Mouse (Mus musculus): ENCODE measurements around the gene Zfp346. TPM values are rescaled to one million over a fixed set of nuclear protein-coding genes. Genes with fewer than 3 reads are reported as not detected.
A peak's percentile ranks its signal among the peaks of the same experiment; 100 is the strongest.

The Zfp346 gene
- polyA plus RNA-seq, 1 experiment from 2014 or later: 24.5 TPM

GRCm38 (mm10) chr13:55114375-55114774 is 9.3 kb downstream of the Zfp346 start:
- no peak overlapping the region for H3K4me3 ChIP-seq (ENCODE audit: low read depth, low read length)
- H3K4me1 ChIP-seq (ENCODE audit: control insufficient read depth, insufficient read depth, low read length): no peaks in the 10 kb centered on the region
- no peak overlapping the region for H3K9ac ChIP-seq (ENCODE audit: low read length)
- H3K4me2 ChIP-seq (ENCODE audit: low read depth, severe bottlenecking): no peak overlapping the region
- no peaks in the 10 kb centered on the region for H3K9me3 ChIP-seq (ENCODE audit: control insufficient read depth, low read length)
- 86% methylated on average over 6 of the region's 6 CpGs for WGBS
- H3K36me3 ChIP-seq (ENCODE audit: control insufficient read depth, insufficient read depth, low read length): peaks cover 10% of the 10 kb centered on the region; the same call in 1 of the 2 replicates
- DNase-seq (ENCODE audit: low spot score) (no peak), ATAC-seq (ENCODE audit: insufficient number of reproducible peaks, low FRiP score, low TSS enrichment, low read depth) (no peak)
- no peaks in the 10 kb centered on the region for H3K27me3 ChIP-seq (ENCODE audit: control insufficient read depth, insufficient read depth, low read length)
- H3K27ac ChIP-seq (replicated peaks; ENCODE audit: low read depth, low read length): no peak overlapping the region

- Histone ChIP-seq H3K4me3 (ENCODE audit: low read depth, low read length) (no peak overlapping the region), H3K4me2 (ENCODE audit: low read depth, severe bottlenecking) (no peak overlapping the region), H3K4me1 (ENCODE audit: control insufficient read depth, insufficient read depth, low read length) (no peaks in the 10 kb centered on the region), H3K36me3 (ENCODE audit: control insufficient read depth, insufficient read depth, low read length) (peaks cover 7% of the 10 kb centered on the region; the same call in 1 of the 2 replicates), H3K9ac (ENCODE audit: low read length) (no peak overlapping the region), H3K27me3 (ENCODE audit: control insufficient read depth, insufficient read depth, low read length) (no peaks in the 10 kb centered on the region), H3K9me3 (ENCODE audit: control insufficient read depth, low read length) (no peaks in the 10 kb centered on the region), H3K27ac (replicated peaks; ENCODE audit: low read depth, low read length) (no peak overlapping the region)
- ATAC-seq (ENCODE audit: insufficient number of reproducible peaks, low FRiP score, low TSS enrichment, low read depth) (no peak), DNase-seq (ENCODE audit: low spot score) (no peak)
- WGBS: 92% methylated on average over 6 of the region's 6 CpGs
Measured at GRCm38 (mm10) chr13:55124903-55125302, 19.8 kb downstream of the Zfp346 start.

GRCm38 (mm10) chr13:55133448-55133847 is 28.3 kb downstream of the Zfp346 start, which contains the start of gene Gm17617:
Gene Gm17617 (minus strand): TSS chr13:55133548.
- WGBS: 96% methylated on average over 2 of the region's 2 CpGs
- H3K4me1 ChIP-seq (ENCODE audit: control insufficient read depth, insufficient read depth, low read length): no peaks in the 10 kb centered on the region
- H3K4me2 ChIP-seq (ENCODE audit: low read depth, severe bottlenecking): no peak within 1 kb of the TSS
- no peak within 1 kb of the TSS for H3K9ac ChIP-seq (ENCODE audit: low read length)
- no peaks in the 10 kb centered on the region for H3K9me3 ChIP-seq (ENCODE audit: control insufficient read depth, low read length)
- H3K27ac ChIP-seq (replicated peaks; ENCODE audit: low read depth, low read length): no peak within 1 kb of the TSS
- no peak within 1 kb of the TSS for H3K4me3 ChIP-seq (ENCODE audit: low read depth, low read length)
- H3K36me3 ChIP-seq (ENCODE audit: control insufficient read depth, insufficient read depth, low read length): peaks cover 2% of the 10 kb centered on the region; the same call in 1 of the 2 replicates
- no peak for DNase-seq (ENCODE audit: low spot score)
- H3K27me3 ChIP-seq (ENCODE audit: control insufficient read depth, insufficient read depth, low read length): no peaks in the 10 kb centered on the region
- ATAC-seq (ENCODE audit: insufficient number of reproducible peaks, low FRiP score, low TSS enrichment, low read depth): no peak

- Histone ChIP-seq H3K27me3 (ENCODE audit: control insufficient read depth, insufficient read depth, low read length) (no peaks in the 10 kb centered on the region), H3K4me1 (ENCODE audit: control insufficient read depth, insufficient read depth, low read length) (no peaks in the 10 kb centered on the region), H3K4me3 (ENCODE audit: low read depth, low read length) (no peak overlapping the region), H3K9ac (ENCODE audit: low read length) (no peak overlapping the region), H3K36me3 (ENCODE audit: control insufficient read depth, insufficient read depth, low read length) (peaks cover 2% of the 10 kb centered on the region; the same call in 1 of the 2 replicates), H3K27ac (replicated peaks; ENCODE audit: low read depth, low read length) (no peak overlapping the region), H3K4me2 (ENCODE audit: low read depth, severe bottlenecking) (no peak overlapping the region), H3K9me3 (ENCODE audit: control insufficient read depth, low read length) (no peaks in the 10 kb centered on the region)
- no peak for ATAC-seq (ENCODE audit: insufficient number of reproducible peaks, low FRiP score, low TSS enrichment, low read depth)
- WGBS: 3% methylated on average over 5 of the region's 5 CpGs
- DNase-seq (ENCODE audit: low spot score): peak; percentile 26
Measured at GRCm38 (mm10) chr13:55135382-55135781, 30.3 kb downstream of the Zfp346 start.

- H3K4me3 ChIP-seq (ENCODE audit: low read depth, low read length): no peak overlapping the region
- H3K9ac ChIP-seq (ENCODE audit: low read length): no peak overlapping the region
- no peaks in the 10 kb centered on the region for H3K36me3 ChIP-seq (ENCODE audit: control insufficient read depth, insufficient read depth, low read length)
- DNase-seq (ENCODE audit: low spot score) (no peak), ATAC-seq (ENCODE audit: insufficient number of reproducible peaks, low FRiP score, low TSS enrichment, low read depth) (no peak)
- no peaks in the 10 kb centered on the region for H3K4me1 ChIP-seq (ENCODE audit: control insufficient read depth, insufficient read depth, low read length)
- no peak overlapping the region for H3K27ac ChIP-seq (replicated peaks; ENCODE audit: low read depth, low read length)
- WGBS: 75% methylated on average over 2 of the region's 2 CpGs
- no peak overlapping the region for H3K4me2 ChIP-seq (ENCODE audit: low read depth, severe bottlenecking)
- no peaks in the 10 kb centered on the region for H3K27me3 ChIP-seq (ENCODE audit: control insufficient read depth, insufficient read depth, low read length)
- H3K9me3 ChIP-seq (ENCODE audit: control insufficient read depth, low read length): no peaks in the 10 kb centered on the region
Measured at GRCm38 (mm10) chr13:55140271-55140670, 35.2 kb downstream of the Zfp346 start.

GRCm38 (mm10) chr13:55152621-55153415 is 47.7 kb downstream of the Zfp346 start, which contains the start of gene Fgfr4:
Gene Fgfr4 (plus strand): TSS chr13:55152640.
- Histone ChIP-seq H3K4me1 (ENCODE audit: control insufficient read depth, insufficient read depth, low read length) (no peaks in the 10 kb centered on the region), H3K4me2 (ENCODE audit: low read depth, severe bottlenecking) (peak within 1 kb of the TSS; percentile 95), H3K4me3 (ENCODE audit: low read depth, low read length) (peak within 1 kb of the TSS; percentile 50), H3K9me3 (ENCODE audit: control insufficient read depth, low read length) (no peaks in the 10 kb centered on the region), H3K27me3 (ENCODE audit: control insufficient read depth, insufficient read depth, low read length) (peaks cover 12% of the 10 kb centered on the region), H3K36me3 (ENCODE audit: control insufficient read depth, insufficient read depth, low read length) (no peaks in the 10 kb centered on the region), H3K9ac (ENCODE audit: low read length) (peak within 1 kb of the TSS; percentile 50), H3K27ac (replicated peaks; ENCODE audit: low read depth, low read length) (no peak within 1 kb of the TSS)
- ATAC-seq (ENCODE audit: insufficient number of reproducible peaks, low FRiP score, low TSS enrichment, low read depth): peak; percentile 67
- WGBS: under 1% methylated on average over 64 of the region's 68 CpGs
- DNase-seq (ENCODE audit: low spot score): peak; percentile 78

- H3K4me3 ChIP-seq (ENCODE audit: low read depth, low read length): no peak overlapping the region
- H3K4me2 ChIP-seq (ENCODE audit: low read depth, severe bottlenecking): no peak overlapping the region
- no peaks in the 10 kb centered on the region for H3K36me3 ChIP-seq (ENCODE audit: control insufficient read depth, insufficient read depth, low read length)
- peaks cover 12% of the 10 kb centered on the region for H3K27me3 ChIP-seq (ENCODE audit: control insufficient read depth, insufficient read depth, low read length)
- H3K9ac ChIP-seq (ENCODE audit: low read length): no peak overlapping the region
- 90% methylated on average over 5 of the region's 5 CpGs for WGBS
- H3K27ac ChIP-seq (replicated peaks; ENCODE audit: low read depth, low read length): no peak overlapping the region
- DNase-seq (ENCODE audit: low spot score) (no peak), ATAC-seq (ENCODE audit: insufficient number of reproducible peaks, low FRiP score, low TSS enrichment, low read depth) (no peak)
- no peaks in the 10 kb centered on the region for H3K9me3 ChIP-seq (ENCODE audit: control insufficient read depth, low read length)
- no peaks in the 10 kb centered on the region for H3K4me1 ChIP-seq (ENCODE audit: control insufficient read depth, insufficient read depth, low read length)
Measured at GRCm38 (mm10) chr13:55153951-55154350, 48.8 kb downstream of the Zfp346 start.

GRCm38 (mm10) chr13:55162365-55162764 is 57.3 kb downstream of the Zfp346 start:
- no peak overlapping the region for H3K4me2 ChIP-seq (ENCODE audit: low read depth, severe bottlenecking)
- 50% methylated on average over 7 of the region's 7 CpGs for WGBS

More at GRCm38 (mm10) chr13:55162365-55162764, 57.3 kb downstream of the Zfp346 start:
- H3K27ac ChIP-seq (replicated peaks; ENCODE audit: low read depth, low read length): no peak overlapping the region
- no peaks in the 10 kb centered on the region for H3K4me1 ChIP-seq (ENCODE audit: control insufficient read depth, insufficient read depth, low read length)
- no peaks in the 10 kb centered on the region for H3K27me3 ChIP-seq (ENCODE audit: control insufficient read depth, insufficient read depth, low read length)
- ATAC-seq (ENCODE audit: insufficient number of reproducible peaks, low FRiP score, low TSS enrichment, low read depth) (no peak), DNase-seq (ENCODE audit: low spot score) (no peak)
- no peak overlapping the region for H3K9ac ChIP-seq (ENCODE audit: low read length)
- 0 out of 2 replicates have a peak, but pooled peaks cover 3% of the 10 kb centered on the region for H3K36me3 ChIP-seq (ENCODE audit: control insufficient read depth, insufficient read depth, low read length)
- H3K9me3 ChIP-seq (ENCODE audit: control insufficient read depth, low read length): no peaks in the 10 kb centered on the region
- H3K4me3 ChIP-seq (ENCODE audit: low read depth, low read length): no peak overlapping the region

Data from limb, embryonic 11.5 days (tissue).